Mouse (Mus musculus): Measurements from ENCODE around the gene B230219D22Rik.
"Not testable (repeated sequence)": the region's sequence is repeated elsewhere in the genome, so short reads cannot be mapped to it uniquely, and the experiment has no call there.

The B230219D22Rik gene

GRCm38 (mm10) chr13:55692535-55693242 lies at the start of gene B230219D22Rik:
TSS of gene B230219D22Rik (plus strand) at chr13:55693124.
- peak; percentile 98 for DNase-seq (ENCODE audit: low read depth, low spot score)

GRCm38 (mm10) chr13:55644525-55644924 lies 48.4 kb upstream of the B230219D22Rik start:
- DNase-seq (ENCODE audit: low read depth, low spot score), result peak; percentile 56

GRCm38 (mm10) chr13:55650098-55650497 lies 42.8 kb upstream of the B230219D22Rik start:
- DNase-seq (ENCODE audit: low read depth, low spot score), result no peak

GRCm38 (mm10) chr13:55650980-55651379 lies 41.9 kb upstream of the B230219D22Rik start:
- no peak for DNase-seq (ENCODE audit: low read depth, low spot score)

GRCm38 (mm10) chr13:55668550-55668949 lies 24.4 kb upstream of the B230219D22Rik start:
- peak; percentile 41 for DNase-seq (ENCODE audit: low read depth, low spot score)

- DNase-seq (ENCODE audit: low read depth, low spot score), result no peak
Measured at GRCm38 (mm10) chr13:55672711-55673110, 20.2 kb upstream of the B230219D22Rik start.

- DNase-seq (ENCODE audit: low read depth, low spot score), result no peak
Measured at GRCm38 (mm10) chr13:55677364-55677763, 15.6 kb upstream of the B230219D22Rik start.

GRCm38 (mm10) chr13:55682201-55682600 lies 10.7 kb upstream of the B230219D22Rik start:
- DNase-seq (ENCODE audit: low read depth, low spot score), result no peak

GRCm38 (mm10) chr13:55683581-55683980 lies 9.3 kb upstream of the B230219D22Rik start:
- DNase-seq (ENCODE audit: low read depth, low spot score), result no peak

- DNase-seq (ENCODE audit: low read depth, low spot score), result no peak
Measured at GRCm38 (mm10) chr13:55686107-55686633, 6.8 kb upstream of the B230219D22Rik start.

- DNase-seq (ENCODE audit: low read depth, low spot score), result no peak
Measured at GRCm38 (mm10) chr13:55687927-55688602, 4.9 kb upstream of the B230219D22Rik start.

GRCm38 (mm10) chr13:55693243-55693721 lies 358 bp downstream of the B230219D22Rik start:
- DNase-seq (ENCODE audit: low read depth, low spot score), result no peak

GRCm38 (mm10) chr13:55694110-55694509 lies 1.2 kb downstream of the B230219D22Rik start:
- no peak for DNase-seq (ENCODE audit: low read depth, low spot score)

- DNase-seq (ENCODE audit: low read depth, low spot score), result not testable (repeated sequence)
Measured at GRCm38 (mm10) chr13:55695989-55696388, 3.1 kb downstream of the B230219D22Rik start.

- DNase-seq (ENCODE audit: low read depth, low spot score), result no peak
Measured at GRCm38 (mm10) chr13:55704301-55704700, 11.4 kb downstream of the B230219D22Rik start.

GRCm38 (mm10) chr13:55712846-55713245 lies 19.9 kb downstream of the B230219D22Rik start:
- no peak for DNase-seq (ENCODE audit: low read depth, low spot score)

- peak; percentile 76 for DNase-seq (ENCODE audit: low read depth, low spot score)
Measured at GRCm38 (mm10) chr13:55714501-55715166, 21.7 kb downstream of the B230219D22Rik start, which contains the start of gene Txndc15. TSS of gene Txndc15 (plus strand) at chr13:55714650.

GRCm38 (mm10) chr13:55715167-55715512 lies 22.2 kb downstream of the B230219D22Rik start:
- DNase-seq (ENCODE audit: low read depth, low spot score), result no peak

- no peak for DNase-seq (ENCODE audit: low read depth, low spot score)
Measured at GRCm38 (mm10) chr13:55715908-55716510, 23.1 kb downstream of the B230219D22Rik start.

GRCm38 (mm10) chr13:55721516-55721915 lies 28.6 kb downstream of the B230219D22Rik start:
- DNase-seq (ENCODE audit: low read depth, low spot score), result no peak

- DNase-seq (ENCODE audit: low read depth, low spot score), result no peak
Measured at GRCm38 (mm10) chr13:55721995-55722394, 29.1 kb downstream of the B230219D22Rik start.
